ENCODE assay signal across 14 mouse cellular contexts in genomic region chr2:26595725-26596435, GRCm38 (mm10). TPM values are rescaled to one million over a fixed set of nuclear protein-coding genes. Genes with fewer than 3 reads are reported as not detected.
DNase-seq lines count a peak whose midpoint lies in the region; ATAC-seq and TF ChIP-seq lines count a peak whose summit lies in the region.
"Had no signal": no experiment of that assay in that cellular context is flagged by ENCODE, and none has a peak within 500 bp of the region (broad histone marks: within the 10 kb centered on the region; RNA-seq: fewer than 3 reads in every experiment).

No protein-coding gene starts in this region.

- no peaks in the 10 kb centered on the region for H3K27me3 ChIP-seq in heart, embryonic 15.5 days
- no peaks in the 10 kb centered on the region for H3K27me3 ChIP-seq in thymus, adult 2 months (ENCODE audit: control insufficient read depth, insufficient read depth, low read length)
- H3K27me3 ChIP-seq in liver, embryonic 13.5 days = no peaks in the 10 kb centered on the region
- H3K27me3 ChIP-seq in forebrain, embryonic 16.5 days (replicated peaks; ENCODE audit: control insufficient read depth, insufficient read depth, low read length) = no peaks in the 10 kb centered on the region
- H3K27me3 ChIP-seq: neural tube, embryonic 15.5 days had no signal

- H3K36me3 ChIP-seq in heart, embryonic 15.5 days = peaks cover 27% of the 10 kb centered on the region; the same call in 1 of the 2 replicates
- no peaks in the 10 kb centered on the region for H3K36me3 ChIP-seq in thymus, adult 2 months (ENCODE audit: control insufficient read depth, insufficient read depth, low read length)
- H3K36me3 ChIP-seq in liver, embryonic 13.5 days = peaks cover 34% of the 10 kb centered on the region
- no peaks in the 10 kb centered on the region for H3K36me3 ChIP-seq in forebrain, embryonic 16.5 days (ENCODE audit: control insufficient read depth, insufficient read depth)
- H3K36me3 ChIP-seq: midbrain, embryonic 12.5 days; neural tube, embryonic 15.5 days had no signal

- ATAC-seq in heart, embryonic 15.5 days (replicated peaks; ENCODE audit: insufficient number of reproducible peaks, insufficient read depth, low FRiP score, low read depth) = peak; percentile 13
- ATAC-seq in liver, embryonic 13.5 days (ENCODE audit: low read depth) = no peak
- no peak for ATAC-seq in forebrain, embryonic 16.5 days

- peak overlapping the region; percentile 19 for H3K27ac ChIP-seq in heart, embryonic 15.5 days
- no peak overlapping the region; the same call in 1 of the 2 replicates for H3K27ac ChIP-seq in thymus, adult 2 months (ENCODE audit: control insufficient read depth, insufficient read depth, low read length)
- H3K27ac ChIP-seq in liver, embryonic 13.5 days = peak overlapping the region; percentile 15; the same call in 1 of the 2 replicates
- H3K27ac ChIP-seq in forebrain, embryonic 16.5 days (ENCODE audit: low read length) = no peak overlapping the region
- H3K27ac ChIP-seq: midbrain, embryonic 12.5 days; neural tube, embryonic 15.5 days had no signal

- no peak for TF ChIP-seq CTCF in thymus, adult 2 months (IDR thresholded peaks at IDR 0.05; ENCODE audit: borderline replicate concordance, control insufficient read depth, extremely low read depth, insufficient read depth, low read length, poor library complexity)

- H3K4me1 ChIP-seq in heart, embryonic 15.5 days (replicated peaks) = peaks cover 6% of the 10 kb centered on the region
- peaks cover 16% of the 10 kb centered on the region for H3K4me1 ChIP-seq in thymus, adult 2 months (replicated peaks; ENCODE audit: control insufficient read depth, insufficient read depth, low read length)
- H3K4me1 ChIP-seq in liver, embryonic 13.5 days (replicated peaks) = peaks cover 50% of the 10 kb centered on the region
- no peaks in the 10 kb centered on the region for H3K4me1 ChIP-seq in forebrain, embryonic 16.5 days (replicated peaks; ENCODE audit: control insufficient read depth, insufficient read depth, low read length)
- H3K4me1 ChIP-seq: midbrain, embryonic 12.5 days had no signal

- no peak overlapping the region for H3K4me2 ChIP-seq in heart, embryonic 15.5 days
- no peak overlapping the region for H3K4me2 ChIP-seq in liver, embryonic 13.5 days
- no peak overlapping the region for H3K4me2 ChIP-seq in forebrain, embryonic 16.5 days (ENCODE audit: low read length)
- H3K4me2 ChIP-seq: midbrain, embryonic 12.5 days; neural tube, embryonic 15.5 days had no signal

- H3K4me3 ChIP-seq in heart, embryonic 15.5 days = no peak overlapping the region
- H3K4me3 ChIP-seq in thymus, adult 2 months (ENCODE audit: control insufficient read depth, insufficient read depth, low read length) = no peak overlapping the region
- H3K4me3 ChIP-seq in liver, embryonic 13.5 days (replicated peaks) = no peak overlapping the region
- H3K4me3 ChIP-seq in forebrain, embryonic 16.5 days (replicated peaks; ENCODE audit: low read length) = no peak overlapping the region
- H3K4me3 ChIP-seq: midbrain, embryonic 12.5 days; neural tube, embryonic 15.5 days had no signal

- no peak for DNase-seq in heart, adult 8-10 months (ENCODE audit: low spot score)
- DNase-seq in thymus, postnatal 25 days = peak; percentile 22
- no peak for DNase-seq in thymus, adult 2 months
- no peak for DNase-seq in liver, embryonic 13.5 days
- DNase-seq in layer of hippocampus, adult 18-20 months (ENCODE audit: low spot score in 2 of 2) = no peak
- DNase-seq: cerebellum, adult 9-10 months; gastrocnemius, postnatal 25 days; lung, adult 18-20 months; right cerebral cortex, postnatal 14 days had no signal

- H3K9ac ChIP-seq in heart, embryonic 15.5 days = no peak overlapping the region
- H3K9ac ChIP-seq in liver, embryonic 13.5 days = no peak overlapping the region
- H3K9ac ChIP-seq in forebrain, embryonic 16.5 days (replicated peaks; ENCODE audit: low read depth, low read length) = no peak overlapping the region
- H3K9ac ChIP-seq: midbrain, embryonic 12.5 days; neural tube, embryonic 15.5 days had no signal

- no peaks in the 10 kb centered on the region for H3K9me3 ChIP-seq in heart, embryonic 15.5 days (replicated peaks)
- no peaks in the 10 kb centered on the region for H3K9me3 ChIP-seq in liver, embryonic 13.5 days (replicated peaks)
- no peaks in the 10 kb centered on the region for H3K9me3 ChIP-seq in forebrain, embryonic 16.5 days (ENCODE audit: control insufficient read depth, low read length)
- H3K9me3 ChIP-seq: midbrain, embryonic 12.5 days; neural tube, embryonic 15.5 days had no signal

- whole genome bisulfite sequencing in heart, embryonic 15.5 days = 74% methylated on average over 11 of the region's 11 CpGs
- 40% methylated on average over 11 of the region's 11 CpGs for WGBS in thymus, adult 2 months
- WGBS in liver, embryonic 13.5 days (ENCODE audit: insufficient replicate concordance) = 67% methylated on average over 11 of the region's 11 CpGs
- WGBS in forebrain, embryonic 16.5 days = 92% methylated on average over 11 of the region's 11 CpGs

- no peak for TF ChIP-seq POLR2A in thymus, adult 2 months (IDR thresholded peaks at IDR 0.05; ENCODE audit: control insufficient read depth, extremely low read depth, insufficient read depth, low read length, poor library complexity)

RNA-seq across cellular contexts. Expression of gene Agpat2, which starts 8.3 kb away (rescaled TPM):
- 19.9 and 26.3 TPM in 2 replicates for polyA plus RNA-seq in heart, embryonic 15.5 days (2015; fragmentation: Nextera tagmentation; extraction: Ambion mirVana)
- total RNA-seq in heart, adult 8-10 months (2022) = 10 to 100 TPM; 51.1 to 65.9 (median 60.8) TPM
- polyA plus RNA-seq in thymus, adult 2 months (2012; rRNA removed) = 89.3 and 137 TPM in 2 replicates
- 30.9 and 32.7 TPM in 2 replicates for polyA plus RNA-seq in liver, embryonic 13.5 days (2015; fragmentation: Nextera tagmentation; extraction: Ambion mirVana)
- total RNA-seq in layer of hippocampus, adult 18-20 months (2021) = 1 to 10 TPM; 2.1 to 2.5 TPM
- 3.7 and 4.0 TPM in 2 replicates for polyA plus RNA-seq in forebrain, embryonic 16.5 days (2015; fragmentation: Nextera tagmentation; extraction: Ambion mirVana)

RNA-seq across cellular contexts. Expression of gene Gm20532, which starts 9.4 kb away (rescaled TPM):
- not detected in 2 replicates for polyA plus RNA-seq in heart, embryonic 15.5 days (2015; fragmentation: Nextera tagmentation; extraction: Ambion mirVana)
- not detected for total RNA-seq in heart, adult 8-10 months (2022)
- not detected in 2 replicates for polyA plus RNA-seq in thymus, adult 2 months (2012; rRNA removed)
- polyA plus RNA-seq in liver, embryonic 13.5 days (2015; fragmentation: Nextera tagmentation; extraction: Ambion mirVana) = not detected in 2 replicates
- not detected for total RNA-seq in layer of hippocampus, adult 18-20 months (2021)
- polyA plus RNA-seq in forebrain, embryonic 16.5 days (2015; fragmentation: Nextera tagmentation; extraction: Ambion mirVana) = not detected in 2 replicates
- total RNA-seq: gastrocnemius, postnatal 25 days had no signal
- polyA plus RNA-seq: midbrain, embryonic 12.5 days; neural tube, embryonic 15.5 days; testis, adult 2 months had no signal

RNA-seq across cellular contexts. Expression of gene Egfl7, which starts 16.1 kb away (rescaled TPM):
- 159 and 197 TPM in 2 replicates for polyA plus RNA-seq in heart, embryonic 15.5 days (2015; fragmentation: Nextera tagmentation; extraction: Ambion mirVana)
- 100 to 1,000 TPM; 122 to 172 (median 148) TPM for total RNA-seq in heart, adult 8-10 months (2022)
- polyA plus RNA-seq in thymus, adult 2 months (2012; rRNA removed) = 63.9 and 105 TPM in 2 replicates
- 69.4 and 79.4 TPM in 2 replicates for polyA plus RNA-seq in liver, embryonic 13.5 days (2015; fragmentation: Nextera tagmentation; extraction: Ambion mirVana)
- total RNA-seq in layer of hippocampus, adult 18-20 months (2021) = 10 to 100 TPM; 53.5 to 59.7 TPM
- 59.5 and 61.7 TPM in 2 replicates for polyA plus RNA-seq in forebrain, embryonic 16.5 days (2015; fragmentation: Nextera tagmentation; extraction: Ambion mirVana)

RNA-seq across cellular contexts. Expression of gene Fam69b, which starts 32.4 kb away (rescaled TPM):
- polyA plus RNA-seq in heart, embryonic 15.5 days (2015; fragmentation: Nextera tagmentation; extraction: Ambion mirVana) = 12.2 and 18.0 TPM in 2 replicates
- total RNA-seq in heart, adult 8-10 months (2022) = 10 to 100 TPM; 15.0 to 26.6 (median 20.9) TPM
- 14.8 and 15.6 TPM in 2 replicates for polyA plus RNA-seq in thymus, adult 2 months (2012; rRNA removed)
- 2.1 and 2.3 TPM in 2 replicates for polyA plus RNA-seq in liver, embryonic 13.5 days (2015; fragmentation: Nextera tagmentation; extraction: Ambion mirVana)
- total RNA-seq in layer of hippocampus, adult 18-20 months (2021) = 10 to 100 TPM; 67.9 to 72.8 TPM
- polyA plus RNA-seq in forebrain, embryonic 16.5 days (2015; fragmentation: Nextera tagmentation; extraction: Ambion mirVana) = 106 and 125 TPM in 2 replicates

Comparison
In these comparisons a context has a peak if more than half of its experiments do, and no peak if none do; other contexts are left out.
1. H3K27ac ChIP-seq: peak in heart, embryonic 15.5 days (single experiment) and liver, embryonic 13.5 days (single experiment); none in thymus, adult 2 months (single experiment) and forebrain, embryonic 16.5 days (single experiment).